Mouse (Mus musculus) gastrocnemius, postnatal 14 days (tissue): Measurements from ENCODE around the gene Nrsn2. TPM values are rescaled to one million over a fixed set of nuclear protein-coding genes. Genes with fewer than 3 reads are reported as not detected.
A peak's percentile ranks its signal among the peaks of the same experiment; 100 is the strongest.
"Not testable (repeated sequence)": the region's sequence is repeated elsewhere in the genome, so short reads cannot be mapped to it uniquely, and the experiment has no call there.

Experiments used
- DNase-seq: peaks from one replicate; pipeline ENCODE4 v3.0.0; 2021; ENCODE audit warnings: mixed read lengths
- intact Hi-C: fragments of 180-260 bp; cut with DNase I; formaldehyde crosslinking; loops from one replicate; pipeline ENCODE4 v1.15.1; 2025; ENCODE audit warnings: low total_unique reads
- total RNA-seq, 2 experiments: library from RNA; stranded (reverse); gene quantifications; 2 replicates each; pipeline ENCODE4 v1.2.3; 2021

Nrsn2 gene
- total RNA-seq, 2 experiments from 2014 or later = not detected

- intact Hi-C loops = loop anchor here (2.0 kb wide), 1 partner anchor 43 kb away; no protein-coding TSS in a partner anchor
- DNase-seq = no peak
These were observed 17.0 kb upstream of the Nrsn2 start for GRCm38 (mm10) chr2:152393225-152394017.

DNA sequence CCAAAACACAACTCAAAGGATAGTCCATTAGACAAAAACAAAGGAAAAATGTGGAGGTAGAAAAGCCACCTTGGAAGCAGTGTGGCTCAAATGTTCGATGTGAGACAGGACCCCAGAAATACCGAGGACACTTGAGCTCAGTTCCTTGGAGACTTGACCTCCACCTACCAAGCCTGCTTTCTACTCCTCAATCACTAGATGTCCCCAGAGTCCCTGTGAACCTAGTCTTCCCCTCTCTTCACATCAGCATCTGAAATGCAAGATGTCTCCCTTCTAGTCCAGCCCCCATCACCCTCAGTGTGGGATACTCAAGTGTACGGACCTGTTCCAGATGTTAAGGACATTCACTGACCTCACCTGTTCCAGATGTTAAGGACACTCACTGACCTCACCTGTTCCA is 16.3 kb upstream of the Nrsn2 start:
- intact Hi-C loops = loop anchor here (2.0 kb wide), 1 partner anchor 44 kb away; no protein-coding TSS in a partner anchor
- no peak for DNase-seq

GRCm38 (mm10) chr2:152384191-152384590 is 7.8 kb upstream of the Nrsn2 start:
- DNase-seq = no peak
- intact Hi-C loops = no loop called here

DNA sequence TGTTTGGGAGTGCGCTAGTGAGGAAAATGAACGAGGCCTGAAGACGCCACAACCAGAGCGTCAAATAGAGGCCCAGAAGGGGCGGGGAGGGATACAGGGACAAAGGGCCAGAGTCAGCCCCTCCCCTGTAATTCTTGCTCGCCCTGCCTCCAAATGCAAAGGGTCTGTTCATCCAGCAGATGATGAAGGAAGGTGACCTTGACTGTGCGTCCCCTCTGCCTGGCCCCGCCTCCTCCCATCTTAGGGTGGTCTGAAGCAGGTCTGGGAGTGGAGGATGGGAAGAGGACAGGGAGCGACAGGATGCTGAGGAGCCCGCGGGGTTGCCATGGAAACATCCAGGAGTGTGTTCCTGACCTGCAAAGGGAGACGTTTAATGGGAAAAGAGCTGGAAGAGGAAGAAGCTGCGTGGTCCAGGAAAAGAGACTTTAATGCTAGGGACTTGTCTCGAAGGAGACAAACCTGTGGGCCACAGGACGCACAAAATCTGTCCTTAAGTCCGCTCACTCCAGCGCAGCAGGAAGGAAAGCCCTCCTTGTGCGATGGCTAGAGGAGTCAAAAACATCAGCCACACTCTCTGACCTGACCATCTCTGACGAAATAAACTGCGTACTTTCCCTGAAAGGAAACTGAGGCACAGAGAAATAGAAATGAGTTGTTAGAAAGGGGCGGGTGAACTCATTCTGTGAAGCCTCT is 640 bp downstream of the Nrsn2 start:
- DNase-seq = no peak

DNA sequence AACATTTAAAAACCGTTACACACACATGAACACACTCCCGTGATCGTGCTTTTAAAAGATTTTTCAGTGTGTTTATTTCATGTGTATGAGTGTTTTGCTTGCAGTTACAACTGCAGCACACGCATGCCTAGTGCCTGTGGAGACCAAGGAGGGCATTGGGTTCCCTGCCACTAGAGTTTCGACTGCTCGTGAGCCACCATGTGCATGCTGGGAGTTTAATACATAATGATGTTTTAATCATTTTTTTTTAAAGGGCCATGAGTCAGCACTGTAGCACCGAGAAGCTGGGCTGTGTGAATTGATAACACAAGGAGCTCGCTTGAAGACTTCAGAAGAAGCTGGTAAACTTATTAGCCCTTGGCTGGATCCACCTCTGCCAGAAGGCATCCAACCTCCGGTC is 2.9 kb downstream of the Nrsn2 start:
- intact Hi-C loops = no loop called here
- DNase-seq = no peak

More for the DNA sequence above, 640 bp downstream of the Nrsn2 start:
- intact Hi-C loops = no loop called here

DNA sequence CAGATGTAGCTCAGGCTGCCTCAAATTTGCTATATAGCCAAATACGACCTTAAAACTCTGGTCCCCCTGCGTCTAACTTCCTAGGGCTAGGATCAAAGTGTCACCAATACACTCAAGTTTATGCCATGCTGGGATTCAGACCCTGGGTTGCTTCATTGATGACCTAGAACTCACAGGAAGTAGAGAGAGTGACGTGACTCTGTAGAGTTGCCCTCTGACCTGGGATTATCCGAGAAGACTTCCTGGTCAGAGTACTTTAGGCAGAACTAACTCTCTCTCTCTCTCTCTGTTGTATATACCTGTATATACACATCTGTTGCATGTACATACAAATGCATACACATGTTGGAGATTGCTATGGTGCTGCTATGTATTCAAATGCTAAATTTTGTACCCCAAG is 3.8 kb downstream of the Nrsn2 start:
- intact Hi-C loops = no loop called here
- no peak for DNase-seq

- intact Hi-C loops = no loop called here
- DNase-seq = no peak
These were observed 4.3 kb downstream of the Nrsn2 start for GRCm38 (mm10) chr2:152372104-152372503.

GRCm38 (mm10) chr2:152368532-152369140 is 7.8 kb downstream of the Nrsn2 start:
- intact Hi-C loops = no loop called here
- peak; percentile 32 for DNase-seq

GRCm38 (mm10) chr2:152367917-152368316 is 8.5 kb downstream of the Nrsn2 start:
- intact Hi-C loops = no loop called here
- no peak for DNase-seq

DNA sequence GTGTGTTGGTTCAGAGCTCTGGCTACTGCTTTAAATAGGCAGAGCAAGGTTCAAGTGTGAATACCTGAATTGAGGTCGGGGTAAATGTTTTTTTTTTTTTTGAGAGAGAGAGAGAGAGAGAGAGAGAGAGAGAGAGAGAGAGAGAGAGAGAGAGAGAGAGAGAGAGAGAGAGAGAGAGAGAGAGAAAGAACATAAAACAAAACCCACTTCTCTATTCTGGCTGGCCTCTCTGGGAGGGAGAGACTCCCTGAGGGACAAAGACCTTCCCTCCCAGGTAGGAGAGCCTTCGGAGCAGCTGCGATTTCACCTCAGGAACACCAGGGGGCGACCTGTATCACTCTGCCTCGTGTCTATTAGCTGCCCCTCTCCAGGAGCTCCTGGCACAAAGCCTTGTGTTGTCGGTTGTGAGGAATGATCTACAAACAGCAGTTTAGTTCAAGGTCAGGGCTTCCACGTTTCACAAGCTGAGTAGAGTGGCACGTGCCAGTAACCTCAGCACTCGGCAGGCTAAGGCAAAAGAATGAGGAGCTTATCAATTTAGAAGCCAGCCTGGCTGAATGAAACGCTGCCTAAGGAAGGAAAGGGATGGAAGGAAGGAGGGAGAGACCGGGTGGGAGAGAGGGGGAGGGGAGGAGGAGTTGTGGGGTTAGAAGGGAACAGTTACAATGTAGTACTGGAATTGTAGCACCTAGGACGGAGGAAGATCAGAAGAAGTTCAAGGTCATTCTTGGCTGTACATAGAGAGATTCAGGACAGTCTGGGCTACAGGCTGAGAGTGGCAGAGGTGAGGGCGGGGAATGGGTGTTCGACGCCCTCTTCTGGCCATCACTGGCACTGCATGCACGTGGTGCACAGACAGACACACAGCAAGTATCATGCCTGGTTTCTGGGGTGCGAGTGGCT is 12.9 kb downstream of the Nrsn2 start:
- intact Hi-C loops = no loop called here
- DNase-seq = peak; percentile 73

GRCm38 (mm10) chr2:152361193-152361592 is 15.2 kb downstream of the Nrsn2 start:
- no peak for DNase-seq
- intact Hi-C loops = no loop called here

DNA sequence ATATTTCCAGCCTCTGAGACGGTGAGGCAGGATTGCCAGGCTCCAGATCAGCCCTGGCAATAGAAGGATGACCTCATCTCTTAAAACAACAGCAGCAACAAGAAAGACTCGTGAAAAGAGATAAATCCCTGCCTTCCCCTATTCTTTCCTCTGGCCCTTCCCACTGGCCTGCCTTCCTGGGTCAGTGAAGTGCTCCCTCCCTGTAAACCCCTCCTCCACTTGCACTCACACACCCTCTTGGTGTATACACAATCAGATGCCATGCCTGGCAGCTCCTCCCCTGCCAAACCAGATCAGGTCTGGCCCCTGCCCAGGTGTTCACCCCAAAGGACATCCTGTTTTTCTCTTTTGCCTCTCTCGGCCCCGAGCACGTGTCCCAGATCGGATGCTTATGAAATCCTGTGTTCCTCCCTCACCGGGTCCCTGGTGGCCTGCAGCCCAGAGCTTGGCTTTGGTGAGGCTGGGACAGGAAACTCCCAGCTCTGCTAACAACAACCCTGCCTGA is 16.1 kb downstream of the Nrsn2 start:
- peak; percentile 69 for DNase-seq
- intact Hi-C loops = no loop called here

DNA sequence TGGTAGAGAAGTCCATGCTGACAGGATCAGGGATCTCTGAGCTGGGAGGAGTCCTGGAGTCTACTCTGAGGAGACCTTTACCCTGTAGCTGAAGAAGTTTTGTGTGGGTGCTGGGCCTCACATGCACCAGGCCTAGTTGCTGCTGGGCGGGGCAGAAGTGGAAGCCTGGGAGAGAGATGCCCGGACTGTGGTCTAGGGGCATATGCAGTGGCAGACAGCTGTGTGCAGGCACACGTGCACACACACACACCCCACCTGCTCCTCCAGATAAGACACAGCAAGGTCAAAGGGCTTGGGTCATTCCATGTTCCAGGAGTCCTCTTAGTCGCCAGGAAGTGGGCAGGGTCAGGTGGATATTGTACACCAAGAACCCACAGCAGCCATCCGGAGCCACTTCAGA is 16.8 kb downstream of the Nrsn2 start:
- DNase-seq = no peak
- intact Hi-C loops = no loop called here

DNA sequence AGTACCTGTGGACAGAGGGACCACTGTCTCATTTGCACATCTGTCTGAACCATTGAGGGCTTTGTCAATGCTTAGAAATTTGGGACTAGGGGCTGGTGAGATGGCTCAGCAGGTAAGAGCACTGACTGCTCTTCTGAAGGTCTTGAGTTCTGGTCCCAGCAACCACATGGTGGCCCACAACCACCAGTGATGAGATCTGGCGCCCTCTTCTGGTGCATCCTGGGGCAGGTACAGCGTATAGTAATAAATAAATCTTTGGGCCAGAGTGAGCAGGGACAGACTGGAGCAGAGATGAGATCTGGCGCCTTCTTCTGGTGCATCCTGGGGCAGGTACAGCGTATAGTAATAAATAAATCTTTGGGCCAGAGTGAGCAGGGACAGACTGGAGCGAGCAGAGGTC is 17.5 kb downstream of the Nrsn2 start:
- DNase-seq, intact Hi-C loops: not testable (repeated sequence)

DNA sequence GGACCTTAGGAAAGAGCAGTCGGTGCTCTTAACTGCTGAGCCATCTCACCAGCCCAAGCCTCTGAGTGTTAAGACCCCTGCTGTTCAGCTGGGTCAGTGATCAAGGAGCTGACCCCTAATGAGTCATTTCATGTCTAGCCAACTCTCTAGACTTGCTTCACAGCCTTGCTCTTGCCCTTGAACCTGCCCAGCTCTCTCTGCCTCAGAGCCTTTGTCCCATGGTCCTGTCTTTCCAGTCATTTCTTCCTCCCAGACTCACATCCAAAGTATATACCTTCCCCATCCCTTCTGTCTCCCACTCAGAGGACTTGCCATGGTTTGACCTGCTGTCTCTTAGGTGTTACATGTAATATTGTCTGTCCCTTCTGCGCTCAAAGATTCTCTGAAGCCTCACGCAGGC is 19.2 kb downstream of the Nrsn2 start:
- intact Hi-C loops = no loop called here
- no peak for DNase-seq

DNA sequence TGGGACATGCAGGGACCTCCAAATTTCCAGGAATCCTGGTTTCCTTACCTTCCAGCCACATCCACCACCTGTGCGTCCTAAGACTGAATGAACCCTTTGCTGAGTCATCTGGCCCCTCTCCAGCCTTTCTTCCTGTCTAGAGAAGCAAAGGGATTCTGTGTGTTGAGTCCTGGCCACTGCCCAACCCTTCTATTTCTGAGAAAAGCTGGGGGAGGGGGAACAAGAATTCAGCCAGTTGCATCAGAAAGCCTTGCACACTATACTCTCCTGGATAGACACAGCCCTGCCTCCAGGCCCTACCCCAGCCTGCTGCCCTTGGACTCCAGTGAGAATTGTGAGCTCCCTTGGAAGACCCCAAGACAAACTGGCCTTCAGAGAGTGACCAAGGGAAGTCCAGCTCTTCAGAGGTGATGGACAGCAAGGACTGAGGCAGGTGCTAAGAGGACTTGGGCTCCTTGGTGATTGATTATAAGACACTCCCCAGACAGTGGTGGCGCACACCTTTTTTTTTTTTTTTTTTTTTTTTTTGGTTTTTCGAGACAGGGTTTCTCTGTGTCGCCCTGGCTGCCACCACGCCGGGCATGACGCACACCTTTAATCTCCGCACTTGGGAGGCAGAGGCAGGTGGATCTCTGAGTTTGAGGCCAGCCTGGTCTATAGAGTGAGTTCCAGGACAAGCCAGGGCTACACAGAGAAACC is 26.4 kb downstream of the Nrsn2 start:
- intact Hi-C loops = no loop called here
- no peak for DNase-seq

DNA sequence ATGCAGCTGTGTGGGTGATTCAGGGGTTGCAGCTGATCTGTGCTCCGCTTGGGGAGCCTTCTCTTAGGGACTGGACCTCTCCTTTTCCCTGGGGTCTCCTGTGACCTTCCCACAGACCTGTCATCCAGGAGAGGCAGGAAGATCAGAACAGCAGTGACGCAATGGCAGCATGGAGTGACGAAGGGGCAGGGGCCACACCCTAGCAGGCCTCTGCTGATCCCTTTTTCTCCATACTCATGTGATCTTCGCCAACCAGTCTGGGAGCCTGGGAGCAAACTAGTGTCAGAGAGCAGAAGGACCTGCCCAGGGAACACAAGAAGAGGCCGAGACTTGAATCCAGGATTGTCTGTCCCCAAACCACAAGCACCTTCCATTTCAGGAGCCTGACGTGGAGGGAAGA is 27.2 kb downstream of the Nrsn2 start:
- intact Hi-C loops = no loop called here
- DNase-seq = no peak

- DNase-seq = no peak
- intact Hi-C loops = no loop called here
These were observed 28.7 kb downstream of the Nrsn2 start for GRCm38 (mm10) chr2:152347722-152348121.
